Mouse (Mus musculus) lung, adult 2 months (tissue): ENCODE data around the gene Cers6.

Experiments
- CTCF ChIP-seq: fragments of 200-500 bp; IDR thresholded peaks from 2 replicates; pipeline ENCODE4 v1.5.1; 2011; ENCODE audit warnings: mild to moderate bottlenecking, low read length, control low read depth; ENCODE audit not compliant: insufficient read depth
- POLR2A ChIP-seq: fragments of 200-500 bp; IDR thresholded peaks from 2 replicates; pipeline ENCODE4 v1.6.1; 2011; ENCODE audit warnings: low read depth, mild to moderate bottlenecking, control low read depth, low read length, borderline replicate concordance; ENCODE audit errors: extremely low read depth

GRCm38 (mm10) chr2:69053210-69053858, 192.1 kb downstream of the Cers6 start:
- TF ChIP-seq CTCF: no peak
- TF ChIP-seq POLR2A: no peak
